Mouse (Mus musculus) left cerebral cortex, postnatal 4 days (tissue): ENCODE results near the gene Sprr2a1. TPM values are rescaled to one million over a fixed set of nuclear protein-coding genes. Genes with fewer than 3 reads are reported as not detected.
"Not testable (repeated sequence)": the region's sequence is repeated elsewhere in the genome, so short reads cannot be mapped to it uniquely, and the experiment has no call there.

Source experiments
- DNase-seq: peaks from one replicate; pipeline ENCODE4 v3.0.0-alpha.2; 2022
- intact Hi-C: fragments of 180-260 bp; cut with DNase I; formaldehyde crosslinking; loops from one replicate; pipeline ENCODE4 v1.15.1; 2025
- total RNA-seq, 2 experiments: library from RNA; stranded (reverse); gene quantifications; 2 replicates each; pipeline ENCODE4 v1.2.3; 2021

Gene Sprr2a1
- total RNA-seq: not detected

DNA sequence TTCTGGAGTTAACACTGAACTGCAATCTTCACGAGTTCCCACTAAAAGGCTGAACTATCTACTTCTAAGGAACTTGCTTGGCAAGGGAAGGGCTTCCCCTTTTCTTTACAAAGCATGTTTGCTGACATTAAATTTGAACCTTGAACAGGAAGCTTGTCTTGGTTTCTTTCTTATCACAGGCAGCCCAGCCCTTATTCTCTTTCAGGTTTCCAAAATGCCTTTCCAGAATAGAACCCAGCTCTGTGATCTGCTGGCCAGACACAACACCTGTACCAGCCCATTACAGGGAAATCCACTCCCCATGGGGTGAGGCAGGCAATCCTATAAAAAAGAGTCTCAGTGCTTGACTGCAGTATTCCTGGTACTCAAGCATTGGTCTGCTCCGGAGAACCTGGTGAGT lies at the start of gene Sprr2a1, which contains the start of gene Sprr2a2:
Gene Sprr2a1, plus strand, starts transcription at position 231 of the 400 bp plus-strand sequence.
Gene Sprr2a2, plus strand, starts transcription at position 352 of the 400 bp plus-strand sequence.
- intact Hi-C loops, DNase-seq: not testable (repeated sequence)

DNA sequence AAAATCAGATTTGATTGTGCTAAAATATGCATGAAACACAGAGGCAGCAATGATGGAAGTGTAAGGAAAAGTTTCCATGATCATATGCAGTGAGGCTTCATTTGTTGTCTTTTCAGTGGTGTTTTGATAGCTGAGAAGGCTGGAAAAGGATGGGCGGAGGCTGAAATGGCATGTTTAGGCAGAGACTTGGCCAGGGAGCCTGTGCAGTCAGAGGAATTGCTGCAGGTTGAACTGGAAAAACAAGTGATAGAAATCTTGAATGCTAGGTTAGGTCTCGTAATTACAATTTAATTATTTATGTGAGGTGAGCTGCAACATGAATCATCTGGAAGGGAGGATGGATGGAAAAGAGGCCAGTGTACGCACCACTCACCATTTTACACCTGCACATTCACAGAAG lies 45.8 kb upstream of the Sprr2a1 start:
- intact Hi-C loops: no loop called here
- no peak for DNase-seq

DNA sequence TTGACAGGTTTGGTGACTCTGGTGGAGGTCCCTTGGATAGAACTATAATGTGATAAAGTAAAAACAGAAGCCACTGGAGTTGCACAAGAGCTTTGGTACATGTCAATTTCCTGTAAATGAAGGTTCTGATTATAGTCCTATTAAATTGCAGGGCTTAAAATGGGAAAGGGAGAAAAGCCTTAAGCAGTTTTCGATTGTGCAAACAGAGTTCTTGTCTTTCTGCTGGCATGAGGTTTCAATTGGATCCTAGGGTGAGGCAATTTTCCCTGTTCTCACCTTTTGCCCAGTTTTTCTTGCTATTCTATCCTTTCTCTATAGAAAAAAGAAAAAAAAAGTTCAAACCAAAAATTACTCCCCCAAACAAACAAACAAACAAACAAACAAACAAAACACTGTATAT lies 38.7 kb upstream of the Sprr2a1 start:
- intact Hi-C loops: no loop called here
- no peak for DNase-seq

DNA sequence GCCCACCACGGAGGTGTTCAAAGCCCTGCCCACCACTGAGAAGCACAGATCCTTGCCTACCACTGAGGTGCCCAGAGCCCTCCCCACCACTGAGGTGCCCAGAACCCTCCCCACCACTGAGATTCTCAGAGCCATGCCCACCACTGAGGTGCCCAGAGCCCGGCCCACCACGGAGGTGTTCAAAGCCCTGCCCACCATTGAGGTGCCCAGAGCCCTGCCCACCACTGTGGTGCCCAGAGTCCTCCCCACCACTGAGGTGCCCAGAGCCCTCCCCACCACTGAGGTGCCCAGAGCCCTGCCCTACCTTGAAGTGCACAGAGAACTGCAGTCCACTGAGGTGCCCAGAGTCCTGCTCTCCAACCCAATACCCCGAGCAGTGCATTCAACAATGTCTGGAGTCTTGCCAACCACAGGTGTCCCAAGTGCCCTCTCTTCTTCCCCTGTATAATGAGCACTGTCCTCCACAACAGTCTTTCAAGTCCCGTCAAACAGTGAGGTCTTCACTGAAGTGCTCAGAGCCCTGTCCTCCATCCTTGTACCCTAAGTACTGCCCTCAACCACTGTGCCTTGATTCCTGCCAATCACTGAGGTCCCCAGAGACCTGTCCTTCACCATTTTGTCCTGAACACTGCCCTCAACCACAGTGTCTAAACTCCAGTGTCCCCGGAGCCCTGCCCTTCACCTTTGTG lies 19.9 kb upstream of the Sprr2a1 start:
- DNase-seq: no peak
- intact Hi-C loops: no loop called here

DNA sequence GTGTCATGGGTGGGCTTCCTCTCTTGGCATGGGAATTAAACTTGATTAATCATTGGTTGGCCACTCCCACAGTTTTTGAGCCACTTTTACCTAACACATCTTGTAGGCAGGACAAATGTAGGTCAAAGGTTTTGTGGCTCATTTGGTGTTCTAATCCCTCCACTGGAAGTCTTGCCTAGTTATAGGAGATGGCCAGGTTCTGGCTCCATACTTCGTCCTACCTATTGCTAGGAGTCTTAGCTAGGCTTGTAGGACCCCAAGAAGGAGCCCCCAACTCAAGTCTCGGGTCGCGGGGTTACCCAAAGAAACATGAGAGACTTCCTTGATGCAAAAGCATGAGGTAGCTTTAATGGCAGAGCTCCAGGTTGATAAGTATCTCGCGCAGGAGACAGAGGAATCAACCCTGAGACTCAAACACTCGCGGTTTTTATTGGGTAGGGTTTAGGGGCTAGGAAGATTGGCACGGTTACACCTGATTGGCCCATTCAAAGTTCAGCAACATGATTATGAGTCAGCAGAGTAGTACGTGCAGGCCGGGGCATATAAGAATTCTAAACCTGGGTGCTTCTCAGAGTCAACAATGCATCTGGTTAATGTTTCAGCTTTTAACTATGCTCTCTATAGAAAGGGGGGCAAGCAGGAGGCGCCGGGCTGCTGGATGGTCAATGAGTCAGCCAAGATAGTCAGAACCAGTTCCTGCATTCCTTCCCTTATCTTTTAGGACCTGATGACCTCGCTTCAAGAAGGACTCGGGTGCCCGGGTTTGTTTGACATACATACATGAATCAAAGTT lies 4.3 kb upstream of the Sprr2a1 start:
- intact Hi-C loops, DNase-seq: not testable (repeated sequence)

DNA sequence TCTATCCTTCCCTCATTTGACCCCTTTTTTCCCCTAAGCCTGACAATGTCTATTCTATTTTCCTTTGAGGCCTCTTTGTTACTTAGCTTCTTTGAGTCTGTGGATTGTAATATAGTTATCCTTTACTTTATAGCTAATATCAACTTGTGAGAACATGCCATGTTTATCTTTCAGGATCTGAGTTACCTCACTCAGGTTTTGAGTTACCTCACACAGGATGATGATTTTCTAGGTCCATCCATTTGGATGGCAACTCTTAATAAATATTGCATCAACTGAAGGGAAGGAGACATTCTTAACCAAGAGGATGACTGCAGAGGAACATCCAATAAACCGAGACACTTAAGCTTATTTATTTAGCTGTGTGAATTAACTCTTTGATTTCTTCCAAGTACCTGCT lies 3.5 kb upstream of the Sprr2a1 start:
- DNase-seq, intact Hi-C loops: not testable (repeated sequence)

DNA sequence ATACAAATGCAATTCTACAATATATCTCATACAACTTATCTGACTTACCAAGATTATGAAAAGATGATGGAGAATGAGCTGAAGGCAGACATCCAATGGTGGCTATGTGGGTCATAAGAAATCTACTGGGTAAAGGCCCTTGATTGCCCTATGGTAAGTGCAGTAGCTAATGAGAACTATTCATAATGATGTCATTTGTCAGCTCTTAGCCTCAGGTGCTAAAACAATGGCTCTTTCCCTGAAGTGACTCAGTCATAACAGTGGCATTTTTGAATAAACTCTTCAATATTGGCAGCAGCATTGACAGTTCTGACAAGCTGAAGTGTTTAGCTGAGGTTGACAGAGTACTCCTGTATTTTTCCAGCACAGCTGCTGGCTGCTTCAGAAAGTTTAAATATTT lies 1.9 kb upstream of the Sprr2a1 start:
- intact Hi-C loops, DNase-seq: not testable (repeated sequence)

DNA sequence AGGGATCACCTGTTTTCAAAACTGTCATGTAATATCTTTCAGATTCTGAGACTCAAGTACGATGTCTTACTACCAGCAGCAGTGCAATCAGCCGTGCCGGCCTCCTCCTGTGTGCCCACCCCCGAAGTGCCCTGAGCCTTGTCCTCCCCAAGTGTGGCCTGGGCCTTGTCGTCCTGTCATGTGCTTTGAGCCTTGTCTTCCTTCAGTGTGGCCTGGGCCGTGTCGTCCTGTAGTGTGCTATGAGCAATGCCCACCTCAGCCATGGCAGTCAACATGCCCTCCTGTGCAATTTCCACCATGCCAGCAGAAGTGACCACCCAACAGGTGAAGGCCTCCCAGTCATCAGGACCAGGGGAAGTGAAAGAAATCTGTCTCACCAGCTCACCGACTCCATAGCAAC lies 3.4 kb downstream of the Sprr2a1 start:
- DNase-seq, intact Hi-C loops: not testable (repeated sequence)

DNA sequence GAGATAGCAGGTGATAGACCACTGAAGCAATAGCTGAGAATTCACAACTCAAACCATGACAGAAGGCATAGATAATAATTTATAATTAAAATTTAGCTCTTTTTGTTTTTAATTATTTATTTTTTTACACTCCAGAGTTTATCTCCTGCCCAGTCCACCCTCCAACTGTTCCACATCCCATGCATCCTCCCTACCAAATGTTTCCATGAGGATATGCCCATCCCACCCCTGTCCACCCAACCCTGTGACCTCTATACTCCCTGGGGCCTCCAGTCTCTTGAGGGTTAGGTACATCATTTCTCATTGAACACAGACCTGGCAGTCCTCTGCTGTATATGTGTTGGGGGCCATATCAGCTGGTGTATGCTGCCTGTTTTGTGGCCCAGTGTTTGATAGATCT lies 8.1 kb downstream of the Sprr2a1 start:
- DNase-seq, intact Hi-C loops: not testable (repeated sequence)

DNA sequence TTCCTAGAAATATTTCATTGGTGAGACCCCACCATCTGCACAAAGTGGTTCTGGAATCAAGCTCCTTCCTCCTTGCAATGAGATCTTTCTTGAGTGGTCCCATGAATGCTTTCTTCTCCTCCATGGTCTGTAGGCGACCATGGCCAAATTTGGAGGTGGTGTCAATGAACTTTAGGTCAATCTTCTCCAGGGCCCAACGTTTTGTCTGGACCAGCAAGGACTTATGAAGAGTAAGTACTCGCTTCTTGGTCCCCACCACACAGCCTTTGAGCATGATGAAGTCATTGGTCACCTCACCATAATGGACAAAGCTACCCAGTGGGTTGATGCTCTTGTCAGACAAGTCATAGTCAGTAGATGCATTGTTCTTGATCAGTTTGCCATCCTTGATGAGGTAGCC lies 11.8 kb downstream of the Sprr2a1 start:
- DNase-seq, intact Hi-C loops: not testable (repeated sequence)

DNA sequence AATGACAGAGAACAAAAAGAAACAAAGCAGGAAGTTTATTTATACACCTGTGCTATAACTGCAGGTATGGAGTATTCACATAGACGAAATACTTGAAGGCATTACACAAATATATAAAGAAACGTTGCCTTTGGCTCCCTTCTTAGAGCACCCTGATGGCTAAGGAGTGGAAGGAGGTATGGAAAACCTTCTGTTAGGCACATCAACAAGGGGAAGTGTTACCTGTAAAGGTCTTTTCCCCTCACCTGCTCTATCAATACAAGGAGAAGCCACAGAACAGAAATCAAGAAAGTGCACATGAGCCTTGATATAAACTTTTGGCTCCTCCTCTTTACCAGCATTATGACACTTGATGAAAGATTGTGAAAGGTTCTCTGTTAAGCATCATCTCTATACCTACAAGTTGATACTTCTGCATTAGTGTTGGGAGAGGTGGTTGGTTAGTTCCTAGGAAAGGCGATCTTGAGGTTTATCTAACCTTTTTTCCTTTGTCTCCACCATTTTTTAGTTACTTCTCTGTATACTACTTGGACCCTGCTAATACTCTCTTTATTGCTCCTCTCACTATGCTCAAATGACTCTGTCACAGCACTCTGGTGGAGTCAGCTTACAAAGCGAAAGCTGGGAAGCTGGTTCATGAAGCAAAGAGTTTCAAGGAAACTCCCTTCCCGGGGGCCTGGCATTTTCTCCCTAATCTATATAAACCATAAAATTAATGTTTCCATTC lies 21.0 kb downstream of the Sprr2a1 start:
- intact Hi-C loops: not testable (repeated sequence)

DNA sequence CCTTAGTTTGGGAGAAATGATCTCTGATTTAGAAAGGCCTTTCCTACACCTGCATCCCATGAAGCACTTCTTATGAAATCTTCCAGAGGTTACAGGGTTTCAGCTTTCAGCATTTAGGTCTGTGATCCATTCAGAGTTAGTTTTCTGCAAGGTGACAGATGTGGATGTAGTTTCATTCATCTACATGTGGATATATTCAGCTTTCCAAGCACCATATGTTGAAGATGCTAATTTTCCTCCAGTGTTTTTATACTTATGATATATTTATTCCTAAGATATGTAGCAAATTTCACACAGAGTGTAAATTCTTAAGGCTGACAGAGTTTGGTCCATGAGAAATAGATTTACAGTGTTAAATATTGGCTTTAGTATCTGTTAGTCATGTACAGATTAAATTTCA lies 23.1 kb downstream of the Sprr2a1 start:
- DNase-seq, intact Hi-C loops: not testable (repeated sequence)

More for the DNA sequence above, 21.0 kb downstream of the Sprr2a1 start:
- not testable (repeated sequence) for DNase-seq

DNA sequence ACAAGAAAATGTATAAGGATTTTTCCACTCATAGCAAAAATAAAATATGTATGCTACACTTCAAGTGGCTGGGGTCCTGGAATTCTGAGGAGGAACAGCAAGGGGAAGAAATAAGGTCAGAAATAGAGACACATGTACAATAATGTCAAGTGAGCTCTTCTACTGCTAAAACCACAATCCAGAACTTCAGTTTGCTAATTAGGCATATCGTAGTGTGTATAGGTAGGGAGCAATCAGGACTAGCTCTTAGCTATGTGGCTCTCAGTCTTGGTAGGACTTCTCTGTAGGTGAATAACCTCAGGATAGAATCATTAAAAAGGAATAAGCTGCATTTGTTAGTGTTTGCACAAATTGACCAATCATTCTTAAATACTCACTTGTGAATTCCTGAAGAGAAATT lies 23.6 kb downstream of the Sprr2a1 start:
- intact Hi-C loops: not testable (repeated sequence)

DNA sequence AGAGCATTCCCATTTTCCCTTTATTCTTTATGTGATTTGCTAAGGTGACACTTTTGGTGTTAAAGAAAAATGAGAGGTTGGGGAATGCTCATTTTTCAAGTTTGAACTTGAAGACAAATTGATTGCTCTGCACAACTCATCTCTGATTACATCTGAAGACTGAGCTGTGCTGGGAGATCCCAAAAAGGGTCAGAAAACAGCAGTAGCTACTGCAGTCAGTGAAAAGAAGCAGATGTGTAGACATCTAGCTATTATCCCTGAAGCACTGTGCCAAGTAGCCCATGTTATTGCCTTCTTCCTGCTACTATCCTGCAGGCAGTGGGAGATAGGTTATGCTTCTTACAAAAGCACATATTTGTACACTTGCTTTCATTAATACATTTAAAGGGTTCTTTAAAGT lies 29.2 kb downstream of the Sprr2a1 start:
- intact Hi-C loops, DNase-seq: not testable (repeated sequence)

More for the DNA sequence above, 23.6 kb downstream of the Sprr2a1 start:
- DNase-seq: not testable (repeated sequence)

DNA sequence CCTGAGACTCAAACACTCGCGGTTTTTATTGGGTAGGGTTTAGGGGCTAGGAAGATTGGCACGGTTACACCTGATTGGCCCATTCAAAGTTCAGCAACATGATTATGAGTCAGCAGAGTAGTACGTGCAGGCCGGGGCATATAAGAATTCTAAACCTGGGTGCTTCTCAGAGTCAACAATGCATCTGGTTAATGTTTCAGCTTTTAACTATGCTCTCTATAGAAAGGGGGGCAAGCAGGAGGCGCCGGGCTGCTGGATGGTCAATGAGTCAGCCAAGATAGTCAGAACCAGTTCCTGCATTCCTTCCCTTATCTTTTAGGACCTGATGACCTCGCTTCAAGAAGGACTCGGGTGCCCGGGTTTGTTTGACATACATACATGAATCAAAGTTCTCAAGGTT lies 30.6 kb downstream of the Sprr2a1 start:
- intact Hi-C loops, DNase-seq: not testable (repeated sequence)

DNA sequence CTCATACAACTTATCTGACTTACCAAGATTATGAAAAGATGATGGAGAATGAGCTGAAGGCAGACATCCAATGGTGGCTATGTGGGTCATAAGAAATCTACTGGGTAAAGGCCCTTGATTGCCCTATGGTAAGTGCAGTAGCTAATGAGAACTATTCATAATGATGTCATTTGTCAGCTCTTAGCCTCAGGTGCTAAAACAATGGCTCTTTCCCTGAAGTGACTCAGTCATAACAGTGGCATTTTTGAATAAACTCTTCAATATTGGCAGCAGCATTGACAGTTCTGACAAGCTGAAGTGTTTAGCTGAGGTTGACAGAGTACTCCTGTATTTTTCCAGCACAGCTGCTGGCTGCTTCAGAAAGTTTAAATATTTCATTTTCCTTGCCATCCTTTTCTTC lies 32.9 kb downstream of the Sprr2a1 start:
- DNase-seq, intact Hi-C loops: not testable (repeated sequence)

DNA sequence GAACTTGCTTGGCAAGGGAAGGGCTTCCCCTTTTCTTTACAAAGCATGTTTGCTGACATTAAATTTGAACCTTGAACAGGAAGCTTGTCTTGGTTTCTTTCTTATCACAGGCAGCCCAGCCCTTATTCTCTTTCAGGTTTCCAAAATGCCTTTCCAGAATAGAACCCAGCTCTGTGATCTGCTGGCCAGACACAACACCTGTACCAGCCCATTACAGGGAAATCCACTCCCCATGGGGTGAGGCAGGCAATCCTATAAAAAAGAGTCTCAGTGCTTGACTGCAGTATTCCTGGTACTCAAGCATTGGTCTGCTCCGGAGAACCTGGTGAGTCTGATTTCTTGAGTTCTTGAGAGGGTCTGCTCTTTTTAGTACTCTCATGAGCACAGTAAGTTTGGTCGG lies 34.9 kb downstream of the Sprr2a1 start:
- DNase-seq, intact Hi-C loops: not testable (repeated sequence)

DNA sequence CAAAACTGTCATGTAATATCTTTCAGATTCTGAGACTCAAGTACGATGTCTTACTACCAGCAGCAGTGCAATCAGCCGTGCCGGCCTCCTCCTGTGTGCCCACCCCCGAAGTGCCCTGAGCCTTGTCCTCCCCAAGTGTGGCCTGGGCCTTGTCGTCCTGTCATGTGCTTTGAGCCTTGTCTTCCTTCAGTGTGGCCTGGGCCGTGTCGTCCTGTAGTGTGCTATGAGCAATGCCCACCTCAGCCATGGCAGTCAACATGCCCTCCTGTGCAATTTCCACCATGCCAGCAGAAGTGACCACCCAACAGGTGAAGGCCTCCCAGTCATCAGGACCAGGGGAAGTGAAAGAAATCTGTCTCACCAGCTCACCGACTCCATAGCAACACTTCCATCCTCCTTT lies 38.3 kb downstream of the Sprr2a1 start:
- intact Hi-C loops, DNase-seq: not testable (repeated sequence)

DNA sequence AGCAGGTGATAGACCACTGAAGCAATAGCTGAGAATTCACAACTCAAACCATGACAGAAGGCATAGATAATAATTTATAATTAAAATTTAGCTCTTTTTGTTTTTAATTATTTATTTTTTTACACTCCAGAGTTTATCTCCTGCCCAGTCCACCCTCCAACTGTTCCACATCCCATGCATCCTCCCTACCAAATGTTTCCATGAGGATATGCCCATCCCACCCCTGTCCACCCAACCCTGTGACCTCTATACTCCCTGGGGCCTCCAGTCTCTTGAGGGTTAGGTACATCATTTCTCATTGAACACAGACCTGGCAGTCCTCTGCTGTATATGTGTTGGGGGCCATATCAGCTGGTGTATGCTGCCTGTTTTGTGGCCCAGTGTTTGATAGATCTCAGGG lies 42.9 kb downstream of the Sprr2a1 start:
- DNase-seq, intact Hi-C loops: not testable (repeated sequence)

DNA sequence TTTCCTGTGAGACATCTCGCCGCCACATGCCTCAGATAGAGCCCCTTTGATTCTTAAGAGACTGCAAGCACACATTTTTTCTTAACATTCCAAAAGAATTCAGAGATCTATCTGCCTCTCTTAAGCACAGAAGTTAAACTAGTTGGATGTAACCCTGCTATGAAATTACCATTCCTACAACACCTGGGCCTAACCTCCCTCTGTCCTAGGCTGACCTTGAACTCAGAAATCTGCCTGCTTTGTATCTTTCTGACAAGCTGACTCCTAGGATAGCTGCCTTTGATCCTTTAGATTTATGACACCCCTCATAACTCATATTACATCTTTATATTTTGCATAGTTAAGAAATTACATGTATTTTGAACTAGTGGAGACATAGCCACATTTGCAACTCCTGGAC lies 47.9 kb downstream of the Sprr2a1 start:
- intact Hi-C loops, DNase-seq: not testable (repeated sequence)
